Mouse (Mus musculus): ENCODE measurements around the gene Gm12253.

GRCm38 (mm10) chr11:58453592-58453991, 21.2 kb downstream of the Gm12253 start:
- no peak for TF ChIP-seq CTCF (IDR thresholded peaks at IDR 0.05 in 2 of 3, conservative IDR thresholded peaks at IDR 0.05 in 1 of 3; ENCODE audit: control insufficient read depth in 1 of 3, insufficient read depth in 1 of 3, low read depth in 2 of 3, low read length in 3 of 3, poor library complexity in 1 of 3, severe bottlenecking in 1 of 3)
- TF ChIP-seq NELFE (IDR thresholded peaks at IDR 0.05; ENCODE audit: low read depth, low read length) = no peak
- no peak for TF ChIP-seq TAL1 (IDR thresholded peaks at IDR 0.05; ENCODE audit: low read length)
- no peak for TF ChIP-seq POLR2A (IDR thresholded peaks at IDR 0.05; ENCODE audit: control insufficient read depth in 1 of 2, insufficient read depth in 1 of 2, low read depth in 1 of 2, low read length in 2 of 2, poor library complexity in 1 of 2)
- TF ChIP-seq UBTF (IDR thresholded peaks at IDR 0.05; ENCODE audit: borderline replicate concordance, insufficient read depth, low read depth, low read length) = no peak
- TF ChIP-seq GATA1 (IDR thresholded peaks at IDR 0.05; ENCODE audit: low read depth, low read length) = no peak
- TF ChIP-seq ETS1 (IDR thresholded peaks at IDR 0.05; ENCODE audit: low read depth, low read length) = no peak
- TF ChIP-seq BHLHE40 (IDR thresholded peaks at IDR 0.05; ENCODE audit: borderline replicate concordance, low read depth, low read length) = no peak
- no peak for TF ChIP-seq ZNF384 (IDR thresholded peaks at IDR 0.05; ENCODE audit: low read depth, low read length)
- TF ChIP-seq MEF2A (IDR thresholded peaks at IDR 0.05; ENCODE audit: extremely low read depth, insufficient replicate concordance, low read depth, low read length, poor library complexity, severe bottlenecking) = no peak
- TF ChIP-seq CHD1 (IDR thresholded peaks at IDR 0.05; ENCODE audit: low read depth, low read length) = no peak

Data from MEL (cell line).